Mouse (Mus musculus) left cerebral cortex, postnatal 4 days (tissue): ENCODE measurements around the gene Kcnj3. TPM values are rescaled to one million over a fixed set of nuclear protein-coding genes. Genes with fewer than 3 reads are reported as not detected.

Experiments used
- DNase-seq: peaks from one replicate; pipeline ENCODE4 v3.0.0-alpha.2; 2022
- intact Hi-C: fragments of 180-260 bp; cut with DNase I; formaldehyde crosslinking; loops from one replicate; pipeline ENCODE4 v1.15.1; 2025
- total RNA-seq, 2 experiments: library from RNA; stranded (reverse); gene quantifications; 2 replicates each; pipeline ENCODE4 v1.2.3; 2021

Kcnj3 gene
- total RNA-seq, 2 experiments from 2014 or later, result 37.6 to 40.5 TPM

GRCm38 (mm10) chr2:55503390-55504176 is 67.8 kb downstream of the Kcnj3 start:
- intact Hi-C loops, result no loop called here
- DNase-seq, result no peak

GRCm38 (mm10) chr2:55505712-55506111 is 69.9 kb downstream of the Kcnj3 start:
- intact Hi-C loops, result no loop called here
- no peak for DNase-seq

GRCm38 (mm10) chr2:55517297-55517696 is 81.5 kb downstream of the Kcnj3 start:
- intact Hi-C loops, result no loop called here
- no peak for DNase-seq

GRCm38 (mm10) chr2:55532738-55533491 is 97.1 kb downstream of the Kcnj3 start:
- intact Hi-C loops, result no loop called here
- DNase-seq, result no peak

DNA sequence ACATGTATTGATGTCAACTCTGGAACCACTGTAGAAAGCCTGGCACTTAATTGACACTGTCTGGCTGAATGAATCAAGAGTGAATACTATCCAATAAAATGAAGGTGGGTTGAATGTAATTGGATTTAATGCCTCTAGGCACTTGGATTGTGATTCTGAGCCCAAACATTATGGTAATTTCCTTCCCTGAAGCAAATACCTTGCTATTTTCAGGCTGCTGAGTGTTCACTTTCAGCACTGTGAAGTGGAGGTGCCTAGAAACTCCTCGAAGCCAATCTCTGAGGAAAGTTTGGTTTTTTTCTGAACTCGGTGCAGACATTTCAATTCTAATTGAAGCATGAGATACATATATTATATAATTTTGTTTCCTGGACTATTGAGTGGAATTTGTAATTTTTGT is 99.2 kb downstream of the Kcnj3 start:
- intact Hi-C loops, result no loop called here
- DNase-seq, result no peak

- DNase-seq, result no peak
- intact Hi-C loops, result no loop called here
These were observed 99.7 kb downstream of the Kcnj3 start for GRCm38 (mm10) chr2:55535482-55535881.

DNA sequence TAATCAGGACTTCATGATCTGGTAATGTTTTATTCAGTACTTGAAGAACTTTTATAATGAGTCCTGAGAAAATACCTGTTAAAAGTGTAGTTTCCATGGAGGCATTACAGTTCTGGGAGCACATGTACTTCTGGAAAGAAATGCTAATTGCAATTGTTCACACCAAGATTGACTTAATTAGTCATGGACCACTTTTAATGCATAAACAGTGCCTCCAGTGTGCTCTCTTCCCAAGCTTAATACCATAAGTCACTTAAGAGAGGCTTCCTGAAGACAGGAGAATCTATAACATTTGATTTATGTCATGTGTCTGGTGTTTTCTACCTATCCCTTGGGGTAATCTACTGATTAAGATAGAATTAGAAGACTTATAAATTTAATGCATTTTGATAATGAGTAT is 111.8 kb downstream of the Kcnj3 start:
- DNase-seq, result no peak
- intact Hi-C loops, result no loop called here

DNA sequence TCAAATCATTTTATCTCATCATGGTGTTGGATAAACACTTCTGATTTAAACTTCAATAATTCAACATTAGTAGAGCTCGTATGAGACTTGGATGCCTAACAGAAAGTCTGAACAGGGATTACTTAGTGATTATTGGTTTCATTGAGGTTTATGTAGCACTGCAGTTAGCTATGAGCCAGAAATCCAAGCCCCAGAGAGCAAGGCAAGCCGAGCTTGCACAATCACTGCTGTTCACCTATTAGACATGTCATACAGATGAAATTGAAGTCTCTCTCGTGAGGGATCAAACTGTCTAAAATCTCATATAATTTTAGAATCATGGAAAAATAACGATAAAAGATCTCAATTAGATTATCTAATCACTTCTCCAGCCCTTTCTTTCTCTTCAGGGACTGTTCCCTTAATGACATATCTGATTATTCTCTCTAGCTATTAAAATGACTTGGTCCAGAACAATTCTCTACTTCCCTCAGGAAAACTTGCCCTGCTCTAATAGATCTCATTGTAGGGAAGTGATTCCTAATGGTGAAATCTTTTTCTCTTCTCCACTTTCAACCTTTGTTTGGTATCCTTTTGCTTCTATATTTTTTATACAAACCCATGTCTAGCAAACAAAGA is 122.7 kb downstream of the Kcnj3 start:
- intact Hi-C loops, result no loop called here
- DNase-seq, result no peak

DNA sequence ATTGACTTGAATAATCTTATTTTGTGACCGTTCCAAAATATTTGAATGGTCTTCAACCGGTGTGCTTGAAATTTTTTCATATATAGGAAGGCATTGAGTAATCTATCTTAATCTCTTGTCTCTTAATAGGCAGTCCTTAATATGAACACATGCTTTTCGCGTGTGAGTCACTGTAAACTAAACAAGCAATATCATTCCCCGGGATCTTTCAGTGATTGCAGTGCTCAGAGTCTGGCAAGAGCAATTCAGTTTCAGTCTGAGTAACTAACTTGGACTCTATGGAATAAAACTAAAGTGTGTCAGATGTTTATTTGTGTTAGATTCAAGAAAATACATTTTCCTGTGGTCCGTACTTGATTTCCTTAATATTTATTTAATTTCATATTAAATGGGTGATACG is 133.5 kb downstream of the Kcnj3 start:
- intact Hi-C loops, result no loop called here

DNA sequence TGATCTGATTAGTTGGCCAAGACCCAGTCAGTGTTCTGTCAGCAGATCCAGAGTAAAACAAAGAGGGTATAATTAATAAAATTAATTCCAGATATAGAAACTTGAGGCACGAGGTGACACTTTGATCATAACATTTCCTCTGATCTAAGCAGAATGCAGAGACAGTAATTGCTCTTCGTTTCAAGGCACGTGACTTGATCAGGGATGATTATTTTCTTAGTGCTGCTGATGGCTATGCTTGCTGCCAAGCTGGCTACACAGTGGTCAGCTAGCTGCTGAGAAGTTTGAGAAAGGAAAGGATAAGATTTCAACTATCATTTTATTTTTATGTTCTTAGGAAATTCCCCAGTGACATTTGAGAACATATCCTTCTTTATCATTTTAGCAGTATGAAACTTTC is 135.7 kb downstream of the Kcnj3 start:
- intact Hi-C loops, result no loop called here
- no peak for DNase-seq

More for the DNA sequence above, 133.5 kb downstream of the Kcnj3 start:
- DNase-seq, result no peak

- intact Hi-C loops, result no loop called here
- DNase-seq, result no peak
These were observed 144.5 kb downstream of the Kcnj3 start for GRCm38 (mm10) chr2:55580286-55580685.

- intact Hi-C loops, result no loop called here
- no peak for DNase-seq
These were observed 155.6 kb downstream of the Kcnj3 start for GRCm38 (mm10) chr2:55591226-55591988.
